Mouse (Mus musculus): ENCODE measurements around the gene Gca. TPM values are rescaled to one million over a fixed set of nuclear protein-coding genes. Genes with fewer than 3 reads are reported as not detected.
"Not testable (repeated sequence)": the region's sequence is repeated elsewhere in the genome, so short reads cannot be mapped to it uniquely, and the experiment has no call there.

Gca gene
- polyA plus RNA-seq, 1 experiment from 2014 or later, result 2.0 TPM

DNA sequence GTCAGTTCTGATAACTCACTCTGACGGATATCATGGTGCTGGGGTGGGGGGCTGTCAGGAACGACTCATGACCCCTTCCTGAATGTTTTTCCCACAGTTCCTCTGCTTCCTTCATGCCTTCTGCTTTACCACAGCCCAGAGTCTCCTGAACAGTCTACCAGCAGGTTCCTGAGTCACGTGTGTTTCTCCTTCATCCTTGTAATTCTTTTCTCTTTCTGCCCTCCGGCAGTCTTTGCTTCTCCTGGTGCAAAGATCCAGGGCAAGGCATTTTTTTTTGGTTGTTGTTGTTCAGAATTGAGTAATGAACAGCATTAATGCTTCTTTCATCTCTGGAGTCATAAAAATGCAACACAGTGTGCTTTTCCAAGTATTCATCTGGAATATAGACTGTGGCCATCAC is 6.7 kb downstream of the Gca start:
- no peak overlapping the region for H3K4me2 ChIP-seq
- H3K36me3 ChIP-seq, result no peaks in the 10 kb centered on the region
- H3K9ac ChIP-seq, result no peak overlapping the region
- H3K9me3 ChIP-seq (replicated peaks), result no peaks in the 10 kb centered on the region
- ATAC-seq, result no peak
- H3K27ac ChIP-seq, result no peak overlapping the region
- H3K4me1 ChIP-seq, result peaks cover 4% of the 10 kb centered on the region; the same call in 1 of the 2 replicates
- WGBS (ENCODE audit: insufficient replicate concordance), result 51% methylated on average over 4 of the region's 4 CpGs
- no peak overlapping the region for H3K4me3 ChIP-seq
- no peaks in the 10 kb centered on the region for H3K27me3 ChIP-seq (replicated peaks)

DNA sequence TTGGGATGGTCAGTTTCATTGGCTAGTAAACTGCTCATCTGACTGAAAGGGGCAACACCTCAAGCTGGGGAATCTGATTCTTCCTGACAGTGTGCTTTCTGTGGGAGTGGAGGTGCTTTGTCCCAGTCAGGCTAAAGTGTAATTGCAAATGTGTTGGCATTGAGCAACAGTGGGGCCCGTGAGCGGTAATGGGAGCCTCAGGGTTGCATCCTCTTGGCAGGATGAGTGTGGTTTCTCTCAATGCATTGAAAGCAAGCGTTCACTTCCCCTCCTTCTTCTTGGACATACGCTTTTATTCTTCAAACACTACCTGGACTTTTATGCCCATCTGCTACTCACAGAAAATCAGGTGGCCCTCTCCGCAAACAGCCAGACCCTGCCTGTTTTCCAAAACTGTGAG is 8.7 kb downstream of the Gca start:
- no peaks in the 10 kb centered on the region for H3K9me3 ChIP-seq (replicated peaks)
- H3K36me3 ChIP-seq, result no peaks in the 10 kb centered on the region
- H3K4me3 ChIP-seq, result no peak overlapping the region
- H3K4me1 ChIP-seq, result peaks cover 4% of the 10 kb centered on the region; the same call in 1 of the 2 replicates
- 60% methylated on average over 5 of the region's 5 CpGs for WGBS (ENCODE audit: insufficient replicate concordance)
- no peaks in the 10 kb centered on the region for H3K27me3 ChIP-seq (replicated peaks)
- H3K9ac ChIP-seq, result no peak overlapping the region
- no peak overlapping the region for H3K4me2 ChIP-seq
- no peak overlapping the region for H3K27ac ChIP-seq
- ATAC-seq, result no peak

DNA sequence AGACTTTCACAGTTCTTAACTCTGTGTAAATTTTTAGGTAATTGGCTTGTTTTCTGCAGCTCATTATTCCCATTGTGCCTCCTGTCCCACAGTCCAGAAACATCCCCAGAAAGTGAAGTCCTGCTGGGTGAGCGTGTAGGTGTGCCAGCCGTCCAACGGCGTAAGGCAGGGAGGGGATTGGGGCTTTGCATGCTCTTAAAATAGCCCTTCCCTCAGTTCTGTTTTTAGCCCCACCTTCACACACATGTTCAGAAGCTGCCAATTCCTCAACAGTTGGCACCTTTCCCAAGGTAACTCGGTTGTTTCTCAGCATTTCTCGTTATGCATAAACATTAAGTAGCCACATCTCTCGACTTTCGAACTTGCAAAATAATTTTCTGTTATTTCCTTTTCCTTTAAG is 17.6 kb downstream of the Gca start:
- H3K27ac ChIP-seq, result no peak overlapping the region
- H3K4me2 ChIP-seq, result no peak overlapping the region
- H3K4me1 ChIP-seq, result no peaks in the 10 kb centered on the region
- no peak overlapping the region for H3K9ac ChIP-seq
- H3K36me3 ChIP-seq, result no peaks in the 10 kb centered on the region
- H3K4me3 ChIP-seq, result no peak overlapping the region
- ATAC-seq, result no peak
- 76% methylated on average over 8 of the region's 8 CpGs for WGBS (ENCODE audit: insufficient replicate concordance)
- H3K9me3 ChIP-seq (replicated peaks), result no peaks in the 10 kb centered on the region
- no peaks in the 10 kb centered on the region for H3K27me3 ChIP-seq (replicated peaks)

DNA sequence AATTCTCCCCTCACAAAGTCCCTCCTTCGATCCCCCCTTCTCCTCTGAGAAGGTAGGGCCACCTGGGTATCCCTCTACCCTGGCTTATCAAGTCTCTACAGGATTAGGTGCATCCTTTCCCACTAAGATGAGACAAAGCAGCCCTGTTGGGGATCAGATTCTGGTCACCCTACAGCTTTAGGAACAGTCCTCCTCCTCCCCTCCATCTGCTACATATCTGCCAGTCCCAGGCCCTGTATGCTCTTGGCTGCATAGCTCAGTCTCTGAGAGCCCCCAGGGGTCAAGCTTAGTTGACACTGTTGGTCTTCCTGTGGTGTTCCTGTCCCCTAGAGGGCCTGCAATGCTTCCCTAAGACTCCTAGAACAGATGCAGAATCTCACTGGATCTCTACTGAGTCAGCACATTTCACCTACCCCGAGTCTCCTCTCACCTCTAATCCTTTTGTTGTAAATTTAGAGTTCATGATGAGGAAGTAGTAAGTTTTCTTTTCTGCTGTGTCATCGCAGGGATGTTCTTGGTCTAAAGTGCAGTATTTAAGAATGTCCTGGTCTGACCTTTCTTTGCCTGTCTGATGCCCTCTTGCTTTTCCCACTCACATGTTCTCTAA is 21.0 kb downstream of the Gca start:
- Histone ChIP-seq H3K27ac (no peak overlapping the region), H3K9me3 (replicated peaks) (no peaks in the 10 kb centered on the region), H3K36me3 (no peaks in the 10 kb centered on the region), H3K4me3 (no peak overlapping the region), H3K4me1 (no peaks in the 10 kb centered on the region), H3K9ac (no peak overlapping the region), H3K27me3 (replicated peaks) (no peaks in the 10 kb centered on the region), H3K4me2 (no peak overlapping the region)
- WGBS (ENCODE audit: insufficient replicate concordance), result 35% methylated on average over 3 of the region's 3 CpGs
- no peak for ATAC-seq

DNA sequence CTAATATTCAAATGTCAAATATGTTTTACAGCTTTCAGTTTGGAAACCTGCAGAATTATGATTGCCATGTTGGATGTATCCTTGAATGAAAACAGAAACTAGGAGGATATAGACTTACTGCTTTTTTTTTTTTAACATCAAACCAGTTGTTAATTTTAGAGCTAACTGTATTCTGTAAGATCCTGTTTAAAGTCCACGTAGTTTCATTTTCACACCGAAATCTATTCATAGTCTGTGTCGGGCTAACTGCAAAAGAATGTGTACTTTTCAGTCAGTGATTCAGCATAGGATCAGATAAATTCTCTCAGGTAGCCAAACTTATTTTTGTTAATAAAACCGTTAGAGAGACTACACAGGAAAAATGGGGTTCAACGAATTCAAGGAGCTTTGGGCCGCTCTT is 21.8 kb downstream of the Gca start:
- ATAC-seq, result no peak
- 70% methylated on average over 6 of the region's 6 CpGs for WGBS (ENCODE audit: insufficient replicate concordance)
- no peaks in the 10 kb centered on the region for H3K27me3 ChIP-seq (replicated peaks)
- H3K9ac ChIP-seq, result no peak overlapping the region
- H3K27ac ChIP-seq, result no peak overlapping the region
- no peaks in the 10 kb centered on the region for H3K9me3 ChIP-seq (replicated peaks)
- H3K4me1 ChIP-seq, result no peaks in the 10 kb centered on the region
- no peaks in the 10 kb centered on the region for H3K36me3 ChIP-seq
- H3K4me2 ChIP-seq, result no peak overlapping the region
- H3K4me3 ChIP-seq, result no peak overlapping the region

DNA sequence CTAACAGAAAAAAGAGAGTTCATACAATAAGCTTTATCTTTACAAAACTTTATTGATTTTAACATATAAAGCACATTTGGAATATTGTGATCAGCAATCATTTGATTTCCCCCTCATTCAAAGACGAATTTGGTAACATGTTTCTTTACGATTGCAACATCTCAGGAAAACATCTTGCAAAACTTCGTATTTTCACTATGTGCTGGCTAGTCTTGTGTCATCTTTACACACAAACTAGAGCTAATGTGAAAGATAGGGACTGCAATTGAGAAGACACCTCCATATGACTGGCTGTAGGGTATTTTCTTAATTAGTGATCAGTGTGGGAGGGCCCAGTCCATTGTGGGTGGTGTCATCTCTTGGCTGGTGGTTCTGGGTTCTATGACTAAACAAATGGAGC is 42.2 kb downstream of the Gca start:
- H3K36me3 ChIP-seq, result no peaks in the 10 kb centered on the region
- H3K27me3 ChIP-seq (replicated peaks), result no peaks in the 10 kb centered on the region
- H3K4me1 ChIP-seq, result no peaks in the 10 kb centered on the region
- no peak overlapping the region for H3K4me2 ChIP-seq
- no peak overlapping the region for H3K4me3 ChIP-seq
- no peak overlapping the region for H3K9ac ChIP-seq
- ATAC-seq, result no peak
- no peaks in the 10 kb centered on the region for H3K9me3 ChIP-seq (replicated peaks)
- no peak overlapping the region for H3K27ac ChIP-seq
- WGBS (ENCODE audit: insufficient replicate concordance), result 57% methylated on average over 3 of the region's 3 CpGs

DNA sequence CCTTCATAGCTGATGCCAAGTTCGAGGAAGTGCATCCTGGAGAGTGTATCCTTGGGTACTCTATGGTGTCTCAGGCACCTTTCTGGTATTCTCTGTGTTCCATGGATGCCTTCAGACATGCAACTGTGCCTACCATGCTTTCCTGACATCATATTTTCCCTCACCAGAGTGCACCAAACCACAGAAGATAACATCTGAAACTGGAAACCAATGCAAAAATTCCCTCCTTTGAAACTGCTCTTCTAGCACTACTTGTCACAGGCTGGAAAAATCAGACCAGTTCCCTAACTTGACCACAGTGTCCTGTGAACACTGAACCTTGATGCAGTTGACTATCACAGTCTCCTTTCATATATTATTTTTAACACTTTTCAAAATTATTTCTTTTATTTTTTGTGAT is 45.5 kb downstream of the Gca start:
- Histone ChIP-seq H3K9ac (no peak overlapping the region), H3K27me3 (replicated peaks) (no peaks in the 10 kb centered on the region), H3K4me3 (no peak overlapping the region), H3K4me1 (no peaks in the 10 kb centered on the region), H3K27ac (no peak overlapping the region), H3K36me3 (no peaks in the 10 kb centered on the region), H3K4me2 (no peak overlapping the region), H3K9me3 (replicated peaks) (no peaks in the 10 kb centered on the region)
- WGBS (ENCODE audit: insufficient replicate concordance), result 42% methylated on average over 1 of the region's 1 CpGs
- no peak for ATAC-seq

DNA sequence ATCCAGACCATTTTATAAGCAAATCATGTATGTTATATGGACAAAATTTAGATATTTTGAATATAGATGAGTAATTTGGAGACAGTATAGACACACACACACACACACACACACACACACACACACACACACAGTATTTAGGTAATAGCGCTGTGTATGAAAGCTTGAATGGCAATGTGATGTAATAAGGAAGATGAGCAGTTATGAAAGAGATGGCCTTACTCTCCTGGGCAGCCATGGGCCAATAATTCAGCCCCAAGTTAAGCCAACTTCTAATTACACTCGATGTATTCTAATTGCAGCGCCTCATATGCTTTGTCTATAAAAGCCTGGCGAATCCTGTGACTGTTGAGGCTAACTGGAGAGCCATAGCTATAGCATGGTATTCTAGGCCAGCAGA is 50.3 kb downstream of the Gca start:
- WGBS (ENCODE audit: insufficient replicate concordance), result 78% methylated on average over 4 of the region's 4 CpGs
- not testable (repeated sequence) for H3K27me3 ChIP-seq (replicated peaks); H3K9me3 ChIP-seq (replicated peaks); H3K36me3 ChIP-seq; H3K9ac ChIP-seq; ATAC-seq; H3K4me3 ChIP-seq; H3K27ac ChIP-seq; H3K4me1 ChIP-seq; H3K4me2 ChIP-seq

DNA sequence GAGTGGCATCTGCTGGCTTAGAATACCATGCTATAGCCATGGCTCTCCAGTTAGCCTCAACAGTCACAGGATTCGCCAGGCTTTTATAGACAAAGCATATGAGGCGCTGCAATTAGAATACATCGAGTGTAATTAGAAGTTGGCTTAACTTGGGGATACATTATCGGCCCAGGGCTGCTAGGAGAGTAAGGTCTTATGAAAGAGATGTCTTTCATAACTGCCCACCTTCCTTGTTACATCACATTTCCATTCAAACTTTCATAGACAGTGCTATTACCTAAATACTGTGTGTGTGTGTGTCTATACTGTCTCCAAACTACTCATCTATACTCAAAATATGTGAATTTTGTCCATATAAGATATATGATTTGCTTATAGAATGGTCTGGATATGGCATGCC is 51.2 kb downstream of the Gca start:
- H3K4me1 ChIP-seq, result no peaks in the 10 kb centered on the region
- no peaks in the 10 kb centered on the region for H3K9me3 ChIP-seq (replicated peaks)
- no peaks in the 10 kb centered on the region for H3K36me3 ChIP-seq
- WGBS (ENCODE audit: insufficient replicate concordance), result 58% methylated on average over 4 of the region's 4 CpGs
- H3K9ac ChIP-seq, result no peak overlapping the region
- no peak overlapping the region for H3K4me3 ChIP-seq
- ATAC-seq, result no peak
- H3K27me3 ChIP-seq (replicated peaks), result no peaks in the 10 kb centered on the region
- H3K27ac ChIP-seq, result no peak overlapping the region
- no peak overlapping the region for H3K4me2 ChIP-seq

DNA sequence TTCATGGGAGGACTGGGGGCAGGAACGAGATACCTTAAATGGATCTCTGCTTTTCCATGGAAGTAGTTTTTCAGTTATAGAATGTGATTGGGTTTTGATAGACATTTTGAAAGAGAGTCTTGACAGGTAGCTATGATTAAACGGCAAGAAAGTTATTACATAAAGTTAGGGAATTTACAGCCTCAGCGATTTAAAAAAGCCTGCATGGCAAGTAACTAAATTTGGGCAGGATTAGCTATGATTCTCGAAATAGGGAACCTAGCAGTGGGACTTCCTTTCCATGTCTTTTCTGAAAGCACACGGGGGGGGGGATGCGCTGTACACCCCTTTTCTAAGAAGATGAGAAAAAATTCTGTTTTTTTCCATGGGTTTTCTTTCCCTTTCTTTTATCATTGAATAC is 53.2 kb downstream of the Gca start:
- ATAC-seq, result no peak
- Histone ChIP-seq H3K27ac (no peak overlapping the region), H3K4me2 (no peak overlapping the region), H3K9me3 (replicated peaks) (no peaks in the 10 kb centered on the region), H3K4me3 (no peak overlapping the region), H3K9ac (no peak overlapping the region), H3K36me3 (no peaks in the 10 kb centered on the region), H3K27me3 (replicated peaks) (no peaks in the 10 kb centered on the region), H3K4me1 (no peaks in the 10 kb centered on the region)
- 66% methylated on average over 6 of the region's 6 CpGs for WGBS (ENCODE audit: insufficient replicate concordance)

DNA sequence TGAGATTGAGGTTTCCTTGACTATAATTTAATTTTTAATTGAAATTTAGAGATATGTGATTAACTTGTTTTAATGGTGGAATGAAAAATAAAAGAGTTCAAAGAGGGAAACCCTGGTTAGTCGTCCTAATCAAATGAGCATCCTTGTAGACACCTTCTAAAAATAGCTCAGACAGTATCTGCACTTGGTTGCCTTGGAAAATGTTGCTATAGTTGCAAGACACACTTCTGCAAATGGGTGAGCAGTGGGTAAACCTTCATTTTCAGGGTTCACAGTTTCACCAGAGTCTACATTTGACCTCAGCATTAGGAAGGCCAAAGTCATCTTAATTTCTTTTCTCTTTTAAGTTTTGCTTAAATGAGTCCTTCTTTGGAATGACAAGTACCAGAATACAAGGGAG is 54.3 kb downstream of the Gca start:
- Histone ChIP-seq H3K4me2 (no peak overlapping the region), H3K4me3 (no peak overlapping the region), H3K27ac (no peak overlapping the region), H3K9me3 (replicated peaks) (no peaks in the 10 kb centered on the region), H3K36me3 (no peaks in the 10 kb centered on the region), H3K9ac (no peak overlapping the region), H3K4me1 (no peaks in the 10 kb centered on the region), H3K27me3 (replicated peaks) (no peaks in the 10 kb centered on the region)
- ATAC-seq, result no peak
- WGBS (ENCODE audit: insufficient replicate concordance), result 21% methylated on average over 1 of the region's 1 CpGs

DNA sequence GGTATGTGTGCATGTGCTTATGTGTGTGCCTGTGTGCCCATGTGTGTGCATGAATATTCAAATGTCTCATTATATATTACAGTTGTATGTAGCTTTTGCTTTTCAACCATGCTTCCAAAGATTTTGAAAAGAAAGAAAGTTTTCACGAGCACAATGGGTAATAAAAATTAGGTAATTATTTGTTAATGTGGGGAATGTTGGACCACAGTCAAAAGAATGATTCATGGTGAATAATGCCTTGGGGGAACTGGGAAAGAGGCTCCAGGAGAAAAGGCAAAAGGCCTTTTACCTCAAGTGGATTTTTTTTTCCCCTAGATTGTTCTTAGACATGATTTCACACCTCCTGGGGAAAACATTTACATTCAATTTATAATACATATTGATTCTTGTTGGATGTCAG is 61.9 kb downstream of the Gca start:
- H3K27ac ChIP-seq, result no peak overlapping the region
- H3K4me1 ChIP-seq, result no peaks in the 10 kb centered on the region
- H3K4me2 ChIP-seq, result no peak overlapping the region
- no peak overlapping the region for H3K9ac ChIP-seq
- ATAC-seq, result no peak
- no peaks in the 10 kb centered on the region for H3K27me3 ChIP-seq (replicated peaks)
- H3K9me3 ChIP-seq (replicated peaks), result no peaks in the 10 kb centered on the region
- H3K36me3 ChIP-seq, result no peaks in the 10 kb centered on the region
- 27% methylated on average over 1 of the region's 1 CpGs for WGBS (ENCODE audit: insufficient replicate concordance)
- no peak overlapping the region for H3K4me3 ChIP-seq

DNA sequence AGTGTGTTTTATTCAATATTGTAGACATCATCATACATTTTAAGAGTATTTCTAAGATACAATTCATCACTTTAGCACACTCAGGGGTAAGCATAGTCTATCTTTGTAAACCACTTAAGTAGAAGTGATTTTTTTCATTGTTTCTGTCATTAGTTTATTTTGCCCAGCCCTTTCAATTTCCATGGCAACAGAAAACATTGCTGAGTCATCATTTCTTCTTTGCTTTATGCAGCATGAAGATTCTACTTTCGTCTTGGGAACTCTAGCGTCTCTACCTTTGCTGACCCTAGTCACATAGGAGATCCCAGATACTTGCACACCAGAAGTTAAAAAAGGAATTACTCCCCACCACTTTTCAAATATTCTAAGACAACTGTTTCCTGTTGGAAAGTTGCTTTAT is 63.6 kb downstream of the Gca start:
- no peak overlapping the region for H3K4me2 ChIP-seq
- ATAC-seq, result no peak

More for the DNA sequence above, 63.6 kb downstream of the Gca start:
- Histone ChIP-seq H3K9ac (no peak overlapping the region), H3K9me3 (replicated peaks) (no peaks in the 10 kb centered on the region), H3K27ac (no peak overlapping the region), H3K4me1 (no peaks in the 10 kb centered on the region), H3K36me3 (no peaks in the 10 kb centered on the region), H3K27me3 (replicated peaks) (no peaks in the 10 kb centered on the region), H3K4me3 (no peak overlapping the region)
- WGBS (ENCODE audit: insufficient replicate concordance), result 73% methylated on average over 2 of the region's 2 CpGs

All from liver, embryonic 12.5 days (tissue).